Mouse (Mus musculus) lung, postnatal 4 days (tissue): ENCODE data around the gene Spta1.

Experiments used
- DNase-seq, 2 experiments: peaks; one replicate each; pipeline ENCODE4 v3.0.0; 2021

Spta1 gene

GRCm38 (mm10) chr1:174269162-174269561, 96.6 kb downstream of the Spta1 start:
- no peak for DNase-seq

DNA sequence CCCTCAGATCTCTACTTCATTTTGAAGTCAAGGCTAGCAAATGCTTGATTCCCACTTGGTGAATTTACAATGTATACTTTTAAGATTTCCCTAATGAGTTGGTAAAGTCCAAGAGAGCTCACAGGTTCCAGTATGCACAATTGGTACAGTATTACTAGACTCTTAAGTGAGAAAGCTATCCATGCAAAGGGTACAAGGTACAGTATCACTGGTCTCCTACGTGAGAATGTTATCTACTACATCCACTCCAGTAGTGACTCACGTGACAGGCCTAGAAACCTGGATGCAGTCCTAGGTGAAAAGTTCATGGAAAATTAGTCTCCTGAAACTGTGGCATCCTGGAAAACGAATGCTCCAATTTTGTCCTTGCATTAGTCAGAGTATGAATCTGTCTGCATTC, 98.1 kb downstream of the Spta1 start:
- no peak for DNase-seq
